Mouse (Mus musculus) midbrain, embryonic 11.5 days (tissue): ENCODE data around the gene Taar4. TPM values are rescaled to one million over a fixed set of nuclear protein-coding genes. Genes with fewer than 3 reads are reported as not detected.

ENCODE experiments used
- ATAC-seq: fragments of 200-750 bp; cut with Nextera tagmentation; 2 replicates; pipeline ENCODE4 v1.8.0; 2017; ENCODE audit warnings: moderate TSS enrichment, moderate library complexity; ENCODE audit not compliant: low FRiP score
- DNase-seq: peaks from one replicate; pipeline ENCODE4 v3.0.0; 2015; ENCODE audit warnings: low spot score; ENCODE audit errors: missing footprints
- H3K27ac ChIP-seq: fragments of 300-500 bp; sonication (generic); 2 replicates; pipeline ENCODE4 v1.5.1; 2014; ENCODE audit warnings: low read depth, low read length
- H3K27me3 ChIP-seq: fragments of 300-500 bp; sonication (generic); 2 replicates; pipeline ENCODE4 v1.6.1; 2014; ENCODE audit warnings: mild to moderate bottlenecking, low read length, moderate library complexity, mixed read lengths; ENCODE audit not compliant: control insufficient read depth, insufficient read depth
- H3K36me3 ChIP-seq: fragments of 300-500 bp; sonication (generic); 2 replicates; pipeline ENCODE4 v1.6.1; 2014; ENCODE audit warnings: mild to moderate bottlenecking, low read length, moderate library complexity, mixed read lengths; ENCODE audit not compliant: control insufficient read depth, insufficient read depth
- H3K4me1 ChIP-seq: fragments of 300-500 bp; sonication (generic); 2 replicates; pipeline ENCODE4 v1.6.1; 2014; ENCODE audit warnings: low read length; ENCODE audit not compliant: control insufficient read depth, insufficient read depth
- H3K4me2 ChIP-seq: fragments of 300-500 bp; sonication (generic); 2 replicates; pipeline ENCODE4 v1.6.1; 2014; ENCODE audit warnings: mild to moderate bottlenecking, moderate library complexity
- H3K4me3 ChIP-seq: fragments of 300-500 bp; sonication (generic); 2 replicates; pipeline ENCODE4 v1.5.1; 2014; ENCODE audit warnings: low read depth, low read length
- H3K9ac ChIP-seq: fragments of 300-500 bp; sonication (generic); 2 replicates; pipeline ENCODE4 v1.6.1; 2014; ENCODE audit warnings: low read length
- H3K9me3 ChIP-seq: fragments of 300-500 bp; sonication (generic); 2 replicates; pipeline ENCODE4 v1.6.1; 2016; ENCODE audit warnings: low read length; ENCODE audit not compliant: control insufficient read depth
- WGBS: fragments of 180-500 bp; shearing (Covaris S2); extraction: QIAGEN DNeasy Blood & Tissue Kit; methylation state at CpG from one replicate; pipeline ENCODE4 v1.1.7; 2014; 5-methylcytosine and 5-hydroxymethylcytosine counted together
- polyA plus RNA-seq: library from polyadenylated mRNA; unstranded; fragments of >200 nt; fragmentation: Nextera tagmentation; extraction: Ambion mirVana; gene quantifications from 2 replicates; pipeline ENCODE4 v1.2.1, GENCODE M21; 2014

The Taar4 gene
- polyA plus RNA-seq, 1 experiment from 2014 or later, result not detected

GRCm38 (mm10) chr10:23986419-23986818 lies 26.1 kb downstream of the Taar4 start:
- Histone ChIP-seq H3K9ac (no peak overlapping the region), H3K9me3 (no peaks in the 10 kb centered on the region), H3K4me2 (no peak overlapping the region), H3K27me3 (no peaks in the 10 kb centered on the region), H3K36me3 (no peaks in the 10 kb centered on the region), H3K4me3 (no peak overlapping the region), H3K27ac (no peak overlapping the region), H3K4me1 (no peaks in the 10 kb centered on the region)
- 85% methylated on average over 5 of the region's 5 CpGs for WGBS
- ATAC-seq (no peak), DNase-seq (no peak)

GRCm38 (mm10) chr10:23993381-23993780 lies 33.1 kb downstream of the Taar4 start, which contains the start of gene Taar7a:
TSS of gene Taar7a (minus strand) at chr10:23993481.
- no peaks in the 10 kb centered on the region for H3K9me3 ChIP-seq
- H3K9ac ChIP-seq, result no peak within 1 kb of the TSS
- H3K4me3 ChIP-seq, result no peak within 1 kb of the TSS
- H3K27me3 ChIP-seq, result no peaks in the 10 kb centered on the region
- no peak within 1 kb of the TSS for H3K4me2 ChIP-seq
- no peak for DNase-seq
- H3K27ac ChIP-seq, result no peak within 1 kb of the TSS
- no peaks in the 10 kb centered on the region for H3K4me1 ChIP-seq
- H3K36me3 ChIP-seq, result no peaks in the 10 kb centered on the region
- ATAC-seq, result no peak
- WGBS, result 87% methylated on average over 3 of the region's 3 CpGs

- WGBS, result 94% methylated on average over 1 of the region's 1 CpGs
- H3K27ac ChIP-seq, result no peak within 1 kb of the TSS
- DNase-seq (no peak), ATAC-seq (no peak)
- H3K9ac ChIP-seq, result no peak within 1 kb of the TSS
- H3K4me2 ChIP-seq, result no peak within 1 kb of the TSS
- no peaks in the 10 kb centered on the region for H3K4me1 ChIP-seq
- H3K9me3 ChIP-seq, result no peaks in the 10 kb centered on the region
- H3K4me3 ChIP-seq, result no peak within 1 kb of the TSS
- H3K27me3 ChIP-seq, result no peaks in the 10 kb centered on the region
- no peaks in the 10 kb centered on the region for H3K36me3 ChIP-seq
These were observed 39.3 kb downstream of the Taar4 start, which contains the start of gene Taar7b for GRCm38 (mm10) chr10:23999639-24000038. TSS of gene Taar7b (plus strand) at chr10:23999939.

- WGBS, result 76% methylated on average over 1 of the region's 1 CpGs
- no peaks in the 10 kb centered on the region for H3K27me3 ChIP-seq
- no peaks in the 10 kb centered on the region for H3K4me1 ChIP-seq
- no peak for DNase-seq
- H3K27ac ChIP-seq, result no peak overlapping the region
- no peaks in the 10 kb centered on the region for H3K36me3 ChIP-seq
- H3K4me2 ChIP-seq, result no peak overlapping the region
- H3K9me3 ChIP-seq, result no peaks in the 10 kb centered on the region
- no peak overlapping the region for H3K4me3 ChIP-seq
- no peak overlapping the region for H3K9ac ChIP-seq
- no peak for ATAC-seq
These were observed 46.1 kb downstream of the Taar4 start for GRCm38 (mm10) chr10:24006442-24006841.

- Histone ChIP-seq H3K36me3 (no peaks in the 10 kb centered on the region), H3K9ac (no peak overlapping the region), H3K4me2 (no peak overlapping the region), H3K9me3 (no peaks in the 10 kb centered on the region), H3K27ac (no peak overlapping the region), H3K27me3 (no peaks in the 10 kb centered on the region), H3K4me3 (no peak overlapping the region), H3K4me1 (no peaks in the 10 kb centered on the region)
- DNase-seq (no peak), ATAC-seq (no peak)
- WGBS, result 77% methylated on average over 2 of the region's 2 CpGs
These were observed 46.7 kb downstream of the Taar4 start for GRCm38 (mm10) chr10:24007034-24007433.

- H3K27ac ChIP-seq, result no peak overlapping the region
- no peaks in the 10 kb centered on the region for H3K9me3 ChIP-seq
- WGBS, result 92% methylated on average over 1 of the region's 1 CpGs
- H3K9ac ChIP-seq, result no peak overlapping the region
- no peak overlapping the region for H3K4me2 ChIP-seq
- no peak for DNase-seq
- ATAC-seq, result no peak
- no peaks in the 10 kb centered on the region for H3K27me3 ChIP-seq
- H3K4me1 ChIP-seq, result no peaks in the 10 kb centered on the region
- no peaks in the 10 kb centered on the region for H3K36me3 ChIP-seq
- H3K4me3 ChIP-seq, result no peak overlapping the region
These were observed 47.8 kb downstream of the Taar4 start for GRCm38 (mm10) chr10:24008143-24008542.

Other genes with a start within 250 kb of the Taar4 start
- gene Rps12, start 173.2 kb upstream of the Taar4 start, polyA plus RNA-seq, result 118 and 132 TPM in 2 replicates
- gene Slc18b1, start 163.5 kb upstream of the Taar4 start, polyA plus RNA-seq, result 14.5 and 16.6 TPM in 2 replicates
- not detected in 2 replicates for gene Vnn3, start 109.0 kb upstream of the Taar4 start, polyA plus RNA-seq
- gene Vnn1, start 65.8 kb upstream of the Taar4 start, polyA plus RNA-seq, result 2.6 and 2.9 TPM in 2 replicates
- not detected in 2 replicates for gene Taar1, start 40.1 kb upstream of the Taar4 start, polyA plus RNA-seq
- gene Taar2, start 21.9 kb upstream of the Taar4 start, polyA plus RNA-seq, result not detected in 2 replicates
- not detected in 2 replicates for gene Taar3, start 10.9 kb upstream of the Taar4 start, polyA plus RNA-seq
- gene Taar5, start 10.2 kb downstream of the Taar4 start, polyA plus RNA-seq, result not detected in 2 replicates
- not detected in 2 replicates for gene Taar6, start 25.2 kb downstream of the Taar4 start, polyA plus RNA-seq
- gene Taar7a, start 33.0 kb downstream of the Taar4 start, polyA plus RNA-seq, result not detected in 2 replicates
- not detected in 2 replicates for gene Taar7b, start 39.4 kb downstream of the Taar4 start, polyA plus RNA-seq
- gene Taar7d, start 66.7 kb downstream of the Taar4 start, polyA plus RNA-seq, result not detected in 2 replicates
- gene Taar7e, start 77.1 kb downstream of the Taar4 start, polyA plus RNA-seq, result not detected in 2 replicates
- gene Taar7f, start 89.0 kb downstream of the Taar4 start, polyA plus RNA-seq, result not detected in 2 replicates
- not detected in 2 replicates for gene Taar8a, start 116.0 kb downstream of the Taar4 start, polyA plus RNA-seq
- not detected in 2 replicates for gene Taar8b, start 131.8 kb downstream of the Taar4 start, polyA plus RNA-seq
- gene Taar8c, start 141.4 kb downstream of the Taar4 start, polyA plus RNA-seq, result not detected in 2 replicates
- gene Taar9, start 149.0 kb downstream of the Taar4 start, polyA plus RNA-seq, result not detected in 2 replicates
- gene Stx7, start 188.8 kb downstream of the Taar4 start, polyA plus RNA-seq, result 98.6 and 99.6 TPM in 2 replicates